Mouse (Mus musculus): Measurements from ENCODE around the gene Epb41l4b. TPM values are rescaled to one million over a fixed set of nuclear protein-coding genes. Genes with fewer than 3 reads are reported as not detected.

Epb41l4b gene
- polyA plus RNA-seq, 1 experiment from 2014 or later = 1.4 TPM

GRCm38 (mm10) chr4:57172861-57173260 lies 29.6 kb upstream of the Epb41l4b start:
- H3K9me3 ChIP-seq (ENCODE audit: control insufficient read depth, low read length) = no peaks in the 10 kb centered on the region
- no peak overlapping the region for H3K4me3 ChIP-seq (ENCODE audit: low read length)
- H3K4me1 ChIP-seq (replicated peaks; ENCODE audit: control insufficient read depth, insufficient read depth, low read length) = peaks cover 8% of the 10 kb centered on the region
- 51% methylated on average over 8 of the region's 8 CpGs for WGBS
- ATAC-seq (ENCODE audit: low read depth) = no peak
- no peak overlapping the region for H3K27ac ChIP-seq (ENCODE audit: low read length)
- no peaks in the 10 kb centered on the region for H3K27me3 ChIP-seq (ENCODE audit: control insufficient read depth, insufficient read depth, low read depth, low read length)
- H3K9ac ChIP-seq (ENCODE audit: low read length) = no peak overlapping the region
- no peaks in the 10 kb centered on the region for H3K36me3 ChIP-seq (ENCODE audit: control insufficient read depth, insufficient read depth, low read length)
- H3K4me2 ChIP-seq (ENCODE audit: low read depth, low read length) = no peak overlapping the region

GRCm38 (mm10) chr4:57171817-57172216 lies 28.6 kb upstream of the Epb41l4b start:
- WGBS = 29% methylated on average over 5 of the region's 5 CpGs

GRCm38 (mm10) chr4:57168680-57169079 lies 25.4 kb upstream of the Epb41l4b start:
- Histone ChIP-seq H3K4me3 (ENCODE audit: low read length) (no peak overlapping the region), H3K4me2 (ENCODE audit: low read depth, low read length) (no peak overlapping the region)

More at GRCm38 (mm10) chr4:57171817-57172216, 28.6 kb upstream of the Epb41l4b start:
- Histone ChIP-seq H3K27me3 (ENCODE audit: control insufficient read depth, insufficient read depth, low read depth, low read length) (no peaks in the 10 kb centered on the region), H3K4me1 (replicated peaks; ENCODE audit: control insufficient read depth, insufficient read depth, low read length) (peaks cover 10% of the 10 kb centered on the region), H3K4me3 (ENCODE audit: low read length) (no peak overlapping the region), H3K9ac (ENCODE audit: low read length) (no peak overlapping the region), H3K27ac (ENCODE audit: low read length) (no peak overlapping the region), H3K36me3 (ENCODE audit: control insufficient read depth, insufficient read depth, low read length) (no peaks in the 10 kb centered on the region), H3K9me3 (ENCODE audit: control insufficient read depth, low read length) (no peaks in the 10 kb centered on the region), H3K4me2 (ENCODE audit: low read depth, low read length) (no peak overlapping the region)
- no peak for ATAC-seq (ENCODE audit: low read depth)

GRCm38 (mm10) chr4:57168277-57168676 lies 25.0 kb upstream of the Epb41l4b start:
- Histone ChIP-seq H3K4me1 (replicated peaks; ENCODE audit: control insufficient read depth, insufficient read depth, low read length) (peaks cover 5% of the 10 kb centered on the region), H3K4me2 (ENCODE audit: low read depth, low read length) (no peak overlapping the region), H3K36me3 (ENCODE audit: control insufficient read depth, insufficient read depth, low read length) (no peaks in the 10 kb centered on the region), H3K9ac (ENCODE audit: low read length) (no peak overlapping the region), H3K9me3 (ENCODE audit: control insufficient read depth, low read length) (no peaks in the 10 kb centered on the region), H3K27ac (ENCODE audit: low read length) (0 out of 2 replicates have a peak overlapping the region, but pooled peaks have one; percentile 56), H3K27me3 (ENCODE audit: control insufficient read depth, insufficient read depth, low read depth, low read length) (no peaks in the 10 kb centered on the region), H3K4me3 (ENCODE audit: low read length) (no peak overlapping the region)
- ATAC-seq (ENCODE audit: low read depth) = no peak
- WGBS = 50% methylated on average over 1 of the region's 1 CpGs

More at GRCm38 (mm10) chr4:57168680-57169079, 25.4 kb upstream of the Epb41l4b start:
- H3K36me3 ChIP-seq (ENCODE audit: control insufficient read depth, insufficient read depth, low read length) = no peaks in the 10 kb centered on the region
- no peak overlapping the region for H3K9ac ChIP-seq (ENCODE audit: low read length)
- 63% methylated on average over 3 of the region's 3 CpGs for WGBS
- no peaks in the 10 kb centered on the region for H3K27me3 ChIP-seq (ENCODE audit: control insufficient read depth, insufficient read depth, low read depth, low read length)
- H3K4me1 ChIP-seq (replicated peaks; ENCODE audit: control insufficient read depth, insufficient read depth, low read length) = peaks cover 5% of the 10 kb centered on the region
- peak overlapping the region; percentile 56; the same call in 1 of the 2 replicates for H3K27ac ChIP-seq (ENCODE audit: low read length)
- ATAC-seq (ENCODE audit: low read depth) = no peak
- no peaks in the 10 kb centered on the region for H3K9me3 ChIP-seq (ENCODE audit: control insufficient read depth, low read length)

GRCm38 (mm10) chr4:57166922-57167870 lies 24.0 kb upstream of the Epb41l4b start:
- no peak overlapping the region for H3K4me2 ChIP-seq (ENCODE audit: low read depth, low read length)
- no peaks in the 10 kb centered on the region for H3K36me3 ChIP-seq (ENCODE audit: control insufficient read depth, insufficient read depth, low read length)
- H3K9me3 ChIP-seq (ENCODE audit: control insufficient read depth, low read length) = no peaks in the 10 kb centered on the region
- ATAC-seq (ENCODE audit: low read depth) = peak; percentile 87
- 37% methylated on average over 12 of the region's 12 CpGs for WGBS
- no peak overlapping the region for H3K9ac ChIP-seq (ENCODE audit: low read length)
- peaks cover 5% of the 10 kb centered on the region for H3K4me1 ChIP-seq (replicated peaks; ENCODE audit: control insufficient read depth, insufficient read depth, low read length)
- peak overlapping the region; percentile 89 for H3K27ac ChIP-seq (ENCODE audit: low read length)
- H3K4me3 ChIP-seq (ENCODE audit: low read length) = no peak overlapping the region
- no peaks in the 10 kb centered on the region for H3K27me3 ChIP-seq (ENCODE audit: control insufficient read depth, insufficient read depth, low read depth, low read length)

GRCm38 (mm10) chr4:57165654-57166053 lies 22.4 kb upstream of the Epb41l4b start:
- no peak overlapping the region for H3K9ac ChIP-seq (ENCODE audit: low read length)
- no peak for ATAC-seq (ENCODE audit: low read depth)
- 36% methylated on average over 3 of the region's 3 CpGs for WGBS
- H3K27me3 ChIP-seq (ENCODE audit: control insufficient read depth, insufficient read depth, low read depth, low read length) = no peaks in the 10 kb centered on the region
- no peak overlapping the region for H3K4me2 ChIP-seq (ENCODE audit: low read depth, low read length)
- no peak overlapping the region for H3K27ac ChIP-seq (ENCODE audit: low read length)
- no peak overlapping the region for H3K4me3 ChIP-seq (ENCODE audit: low read length)
- H3K4me1 ChIP-seq (replicated peaks; ENCODE audit: control insufficient read depth, insufficient read depth, low read length) = peaks cover 5% of the 10 kb centered on the region
- no peaks in the 10 kb centered on the region for H3K9me3 ChIP-seq (ENCODE audit: control insufficient read depth, low read length)
- no peaks in the 10 kb centered on the region for H3K36me3 ChIP-seq (ENCODE audit: control insufficient read depth, insufficient read depth, low read length)

- H3K36me3 ChIP-seq (ENCODE audit: control insufficient read depth, insufficient read depth, low read length) = no peaks in the 10 kb centered on the region
Measured at GRCm38 (mm10) chr4:57164578-57165210, 21.5 kb upstream of the Epb41l4b start.

GRCm38 (mm10) chr4:57162789-57163722 lies 19.8 kb upstream of the Epb41l4b start:
- no peak overlapping the region for H3K4me3 ChIP-seq (ENCODE audit: low read length)
- no peak overlapping the region for H3K9ac ChIP-seq (ENCODE audit: low read length)
- 42% methylated on average over 10 of the region's 10 CpGs for WGBS
- H3K36me3 ChIP-seq (ENCODE audit: control insufficient read depth, insufficient read depth, low read length) = no peaks in the 10 kb centered on the region
- H3K27me3 ChIP-seq (ENCODE audit: control insufficient read depth, insufficient read depth, low read depth, low read length) = no peaks in the 10 kb centered on the region
- no peak for ATAC-seq (ENCODE audit: low read depth)
- no peak overlapping the region for H3K4me2 ChIP-seq (ENCODE audit: low read depth, low read length)
- peaks cover 5% of the 10 kb centered on the region for H3K4me1 ChIP-seq (replicated peaks; ENCODE audit: control insufficient read depth, insufficient read depth, low read length)
- H3K27ac ChIP-seq (ENCODE audit: low read length) = no peak overlapping the region
- H3K9me3 ChIP-seq (ENCODE audit: control insufficient read depth, low read length) = no peaks in the 10 kb centered on the region

More at GRCm38 (mm10) chr4:57164578-57165210, 21.5 kb upstream of the Epb41l4b start:
- 80% methylated on average over 9 of the region's 9 CpGs for WGBS
- Histone ChIP-seq H3K4me1 (replicated peaks; ENCODE audit: control insufficient read depth, insufficient read depth, low read length) (peaks cover 5% of the 10 kb centered on the region), H3K9ac (ENCODE audit: low read length) (no peak overlapping the region), H3K4me3 (ENCODE audit: low read length) (no peak overlapping the region), H3K4me2 (ENCODE audit: low read depth, low read length) (no peak overlapping the region), H3K27me3 (ENCODE audit: control insufficient read depth, insufficient read depth, low read depth, low read length) (no peaks in the 10 kb centered on the region), H3K27ac (ENCODE audit: low read length) (no peak overlapping the region), H3K9me3 (ENCODE audit: control insufficient read depth, low read length) (no peaks in the 10 kb centered on the region)
- ATAC-seq (ENCODE audit: low read depth) = no peak

All from lung, embryonic 16.5 days (tissue).